Mouse (Mus musculus): ENCODE measurements around the gene 1700017B05Rik.

- TF ChIP-seq CTCF (IDR thresholded peaks at IDR 0.05) (no peak), EP300 (IDR thresholded peaks at IDR 0.05; ENCODE audit: insufficient read depth, low read depth, low read length) (no peak), POLR2A (IDR thresholded peaks at IDR 0.05; ENCODE audit: insufficient read depth, low read depth, low read length) (no peak)
These were observed 55.5 kb downstream of the 1700017B05Rik start for GRCm38 (mm10) chr9:57206896-57207295.
